Mouse (Mus musculus): ENCODE results near the gene Ap2s1.

DNA sequence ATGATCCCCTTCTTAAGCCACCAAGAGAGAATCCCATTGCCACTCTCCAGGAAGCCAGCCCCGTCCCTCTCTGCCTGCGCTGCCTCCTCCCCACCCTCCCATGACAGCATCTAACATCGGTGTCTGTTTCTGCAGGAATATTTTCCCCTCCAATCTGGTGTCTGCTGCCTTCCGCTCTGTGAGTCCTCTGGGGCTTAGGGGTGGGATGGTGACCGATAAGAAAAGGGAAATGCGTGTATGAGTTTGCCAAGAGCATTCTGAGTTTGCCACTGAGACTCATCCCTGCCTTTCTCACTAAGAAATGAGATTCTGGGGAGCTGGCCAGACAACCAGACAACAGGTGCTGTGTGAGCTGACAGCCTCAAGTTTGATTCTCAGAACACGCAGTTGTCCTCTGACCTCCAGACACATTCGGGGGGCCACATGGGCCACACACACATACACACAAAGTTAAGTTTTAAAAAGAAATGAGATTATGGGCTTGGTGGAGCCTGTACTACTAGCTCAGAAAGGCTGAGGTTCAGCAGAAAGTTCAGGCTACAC lies 47.4 kb downstream of the Ap2s1 start:
- TF ChIP-seq CTCF (IDR thresholded peaks at IDR 0.05; ENCODE audit: borderline replicate concordance, control insufficient read depth, extremely low read depth, insufficient read depth, low read length, poor library complexity) (no peak), POLR2A (IDR thresholded peaks at IDR 0.05; ENCODE audit: control insufficient read depth, extremely low read depth, insufficient read depth, low read length, poor library complexity) (no peak)
